Mouse (Mus musculus): ENCODE measurements around the gene Uap1. TPM values are rescaled to one million over a fixed set of nuclear protein-coding genes. Genes with fewer than 3 reads are reported as not detected.

Gene Uap1
- polyA plus RNA-seq, 2 experiments, result 15.6 to 32.1 TPM

GRCm38 (mm10) chr1:170152552-170152951, 22.2 kb downstream of the Uap1 start:
- TF ChIP-seq EP300 (IDR thresholded peaks at IDR 0.05; ENCODE audit: low read depth) (no peak), CTCF (IDR thresholded peaks at IDR 0.05; ENCODE audit: low read depth) (no peak)
- WGBS (ENCODE audit: insufficient replicate concordance), result 78% methylated on average over 2 of the region's 2 CpGs
- ATAC-seq (ENCODE audit: insufficient read depth) (no peak), DNase-seq (ENCODE audit: low read depth in 3 of 3, low spot score in 3 of 3) (no peak)
- Histone ChIP-seq H3K4me2 (ENCODE audit: low read depth) (no peak overlapping the region), H3K4me1 (replicated peaks; ENCODE audit: control insufficient read depth in 2 of 2, insufficient read depth in 2 of 2, low read length in 1 of 2) (peaks cover 5 to 16% of the 10 kb centered on the region in 2 experiments), H3K27ac (no peak overlapping the region), H3K36me3 (replicated peaks; ENCODE audit: control insufficient read depth, insufficient read depth, low read depth) (peaks cover 10% of the 10 kb centered on the region; the same call in 1 of the 2 replicates), H3K4me3 (ENCODE audit: insufficient read depth in 1 of 2, low read depth in 2 of 2, low read length in 2 of 2) (no peak overlapping the region), H3K9ac (replicated peaks) (no peak overlapping the region), H3K9me3 (ENCODE audit: control insufficient read depth, low read length) (no peaks in the 10 kb centered on the region), H3K27me3 (ENCODE audit: control insufficient read depth, insufficient read depth, low read length) (no peaks in the 10 kb centered on the region)

- DNase-seq (ENCODE audit: low read depth in 3 of 3, low spot score in 3 of 3) (no peak), ATAC-seq (ENCODE audit: insufficient read depth) (no peak)
- Histone ChIP-seq H3K4me2 (ENCODE audit: low read depth) (no peak overlapping the region), H3K27me3 (ENCODE audit: control insufficient read depth, insufficient read depth, low read length) (no peaks in the 10 kb centered on the region), H3K4me3 (ENCODE audit: insufficient read depth in 1 of 2, low read depth in 2 of 2, low read length in 2 of 2) (no peak overlapping the region), H3K36me3 (replicated peaks; ENCODE audit: control insufficient read depth, insufficient read depth, low read depth) (peaks cover 10% of the 10 kb centered on the region; the same call in 1 of the 2 replicates), H3K9me3 (ENCODE audit: control insufficient read depth, low read length) (no peaks in the 10 kb centered on the region), H3K4me1 (replicated peaks; ENCODE audit: control insufficient read depth in 2 of 2, insufficient read depth in 2 of 2, low read length in 1 of 2) (peaks cover 5 to 19% of the 10 kb centered on the region in 2 experiments), H3K9ac (replicated peaks) (no peak overlapping the region), H3K27ac (no peak overlapping the region)
- TF ChIP-seq EP300 (IDR thresholded peaks at IDR 0.05; ENCODE audit: low read depth) (no peak), CTCF (IDR thresholded peaks at IDR 0.05; ENCODE audit: low read depth) (no peak)
- 79% methylated on average over 6 of the region's 6 CpGs for WGBS (ENCODE audit: insufficient replicate concordance)
Measured at GRCm38 (mm10) chr1:170150870-170151269, 23.9 kb downstream of the Uap1 start.

GRCm38 (mm10) chr1:170149756-170150155, 25.0 kb downstream of the Uap1 start:
- no peak for TF ChIP-seq EP300 (IDR thresholded peaks at IDR 0.05; ENCODE audit: low read depth)
- TF ChIP-seq CTCF (IDR thresholded peaks at IDR 0.05; ENCODE audit: low read depth), result no peak
- H3K27ac ChIP-seq, result no peak overlapping the region
- H3K27me3 ChIP-seq (ENCODE audit: control insufficient read depth, insufficient read depth, low read length), result no peaks in the 10 kb centered on the region
- whole genome bisulfite sequencing (ENCODE audit: insufficient replicate concordance), result 53% methylated on average over 4 of the region's 4 CpGs
- peaks cover 5 to 19% of the 10 kb centered on the region in 2 experiments for H3K4me1 ChIP-seq (replicated peaks; ENCODE audit: control insufficient read depth in 2 of 2, insufficient read depth in 2 of 2, low read length in 1 of 2)
- DNase-seq (ENCODE audit: low read depth in 3 of 3, low spot score in 3 of 3) (no peak), ATAC-seq (ENCODE audit: insufficient read depth) (no peak)
- no peaks in the 10 kb centered on the region for H3K9me3 ChIP-seq (ENCODE audit: control insufficient read depth, low read length)
- H3K9ac ChIP-seq (replicated peaks), result no peak overlapping the region
- peaks cover 5% of the 10 kb centered on the region; the same call in 1 of the 2 replicates for H3K36me3 ChIP-seq (replicated peaks; ENCODE audit: control insufficient read depth, insufficient read depth, low read depth)
- no peak overlapping the region for H3K4me2 ChIP-seq (ENCODE audit: low read depth)
- no peak overlapping the region for H3K4me3 ChIP-seq (ENCODE audit: insufficient read depth in 1 of 2, low read depth in 2 of 2, low read length in 2 of 2)

GRCm38 (mm10) chr1:170148536-170148935, 26.2 kb downstream of the Uap1 start:
- H3K9me3 ChIP-seq (ENCODE audit: control insufficient read depth, low read length), result no peaks in the 10 kb centered on the region
- H3K4me2 ChIP-seq (ENCODE audit: low read depth), result peak overlapping the region; percentile 11
- peaks cover 5 to 19% of the 10 kb centered on the region in 2 experiments for H3K4me1 ChIP-seq (replicated peaks; ENCODE audit: control insufficient read depth in 2 of 2, insufficient read depth in 2 of 2, low read length in 1 of 2)
- DNase-seq (ENCODE audit: low read depth in 3 of 3, low spot score in 3 of 3), result peak; percentile 18 to 46 (median 37)
- ATAC-seq (ENCODE audit: insufficient read depth), result peak; percentile 83
- no peaks in the 10 kb centered on the region for H3K27me3 ChIP-seq (ENCODE audit: control insufficient read depth, insufficient read depth, low read length)
- WGBS (ENCODE audit: insufficient replicate concordance), result 11% methylated on average over 6 of the region's 6 CpGs
- no peak overlapping the region for H3K9ac ChIP-seq (replicated peaks)
- TF ChIP-seq CTCF (IDR thresholded peaks at IDR 0.05; ENCODE audit: low read depth), result no peak
- peak; percentile 66 for TF ChIP-seq EP300 (IDR thresholded peaks at IDR 0.05; ENCODE audit: low read depth)
- H3K4me3 ChIP-seq (ENCODE audit: insufficient read depth in 1 of 2, low read depth in 2 of 2, low read length in 2 of 2), result no peak overlapping the region
- H3K36me3 ChIP-seq (replicated peaks; ENCODE audit: control insufficient read depth, insufficient read depth, low read depth), result peaks cover 7% of the 10 kb centered on the region; the same call in 1 of the 2 replicates
- H3K27ac ChIP-seq, result peak overlapping the region; percentile 5

- H3K4me2 ChIP-seq (ENCODE audit: low read depth), result peak overlapping the region; percentile 3
- WGBS (ENCODE audit: insufficient replicate concordance), result 38% methylated on average over 9 of the region's 9 CpGs
- DNase-seq (ENCODE audit: low read depth in 3 of 3, low spot score in 3 of 3), result peak in 2 of 3 experiments; percentile 4 to 11
Measured at GRCm38 (mm10) chr1:170147651-170148448, 26.9 kb downstream of the Uap1 start.

More at GRCm38 (mm10) chr1:170147651-170148448, 26.9 kb downstream of the Uap1 start:
- TF ChIP-seq CTCF (IDR thresholded peaks at IDR 0.05; ENCODE audit: low read depth) (no peak), EP300 (IDR thresholded peaks at IDR 0.05; ENCODE audit: low read depth) (no peak)
- Histone ChIP-seq H3K4me1 (replicated peaks; ENCODE audit: control insufficient read depth in 2 of 2, insufficient read depth in 2 of 2, low read length in 1 of 2) (peaks cover 5 to 19% of the 10 kb centered on the region in 2 experiments), H3K9ac (replicated peaks) (no peak overlapping the region), H3K9me3 (ENCODE audit: control insufficient read depth, low read length) (no peaks in the 10 kb centered on the region), H3K27me3 (ENCODE audit: control insufficient read depth, insufficient read depth, low read length) (no peaks in the 10 kb centered on the region), H3K4me3 (ENCODE audit: insufficient read depth in 1 of 2, low read depth in 2 of 2, low read length in 2 of 2) (no peak overlapping the region), H3K27ac (peak overlapping the region; percentile 3), H3K36me3 (replicated peaks; ENCODE audit: control insufficient read depth, insufficient read depth, low read depth) (peaks cover 8% of the 10 kb centered on the region)
- peak; percentile 67 for ATAC-seq (ENCODE audit: insufficient read depth)
